Mouse (Mus musculus): ENCODE measurements around the gene Plet1.

The Plet1 gene

GRCm38 (mm10) chr9:50496546-50496945 lies 2.2 kb downstream of the Plet1 start:
- no peak for DNase-seq

GRCm38 (mm10) chr9:50497076-50497475 lies 2.8 kb downstream of the Plet1 start:
- no peak for DNase-seq

GRCm38 (mm10) chr9:50497536-50497935 lies 3.2 kb downstream of the Plet1 start:
- no peak for DNase-seq

GRCm38 (mm10) chr9:50498815-50499214 lies 4.5 kb downstream of the Plet1 start:
- DNase-seq, result no peak

- DNase-seq, result no peak
Measured at GRCm38 (mm10) chr9:50499781-50500180, 5.5 kb downstream of the Plet1 start.

- no peak for DNase-seq
Measured at GRCm38 (mm10) chr9:50500467-50500973, 6.2 kb downstream of the Plet1 start.

- no peak for DNase-seq
Measured at GRCm38 (mm10) chr9:50500974-50501501, 6.7 kb downstream of the Plet1 start.

GRCm38 (mm10) chr9:50502949-50503348 lies 8.6 kb downstream of the Plet1 start:
- DNase-seq, result no peak

- DNase-seq, result no peak
Measured at GRCm38 (mm10) chr9:50505405-50505804, 11.1 kb downstream of the Plet1 start.

GRCm38 (mm10) chr9:50507570-50507969 lies 13.2 kb downstream of the Plet1 start:
- DNase-seq, result no peak

GRCm38 (mm10) chr9:50515462-50515861 lies 21.1 kb downstream of the Plet1 start:
- DNase-seq, result no peak

GRCm38 (mm10) chr9:50518781-50519180 lies 24.5 kb downstream of the Plet1 start:
- no peak for DNase-seq

GRCm38 (mm10) chr9:50520748-50521147 lies 26.4 kb downstream of the Plet1 start:
- no peak for DNase-seq

GRCm38 (mm10) chr9:50521562-50521961 lies 27.2 kb downstream of the Plet1 start:
- no peak for DNase-seq

- DNase-seq, result no peak
Measured at GRCm38 (mm10) chr9:50522574-50522973, 28.2 kb downstream of the Plet1 start.

GRCm38 (mm10) chr9:50524936-50525335 lies 30.6 kb downstream of the Plet1 start:
- DNase-seq, result no peak

GRCm38 (mm10) chr9:50525585-50525984 lies 31.3 kb downstream of the Plet1 start:
- DNase-seq, result no peak

- DNase-seq, result no peak
Measured at GRCm38 (mm10) chr9:50527860-50528259, 33.5 kb downstream of the Plet1 start.

- peak; percentile 98 for DNase-seq
Measured at GRCm38 (mm10) chr9:50528293-50528892, 34.1 kb downstream of the Plet1 start, which contains the start of gene Pts. TSS of gene Pts (minus strand) at chr9:50528724.

GRCm38 (mm10) chr9:50530890-50531289 lies 36.6 kb downstream of the Plet1 start:
- peak; percentile 29 for DNase-seq

GRCm38 (mm10) chr9:50533328-50533727 lies 39.0 kb downstream of the Plet1 start:
- DNase-seq, result no peak

GRCm38 (mm10) chr9:50533791-50534190 lies 39.5 kb downstream of the Plet1 start:
- no peak for DNase-seq

- DNase-seq, result no peak
Measured at GRCm38 (mm10) chr9:50535930-50536329, 41.6 kb downstream of the Plet1 start.

- DNase-seq, result no peak
Measured at GRCm38 (mm10) chr9:50536603-50537135, 42.3 kb downstream of the Plet1 start.

GRCm38 (mm10) chr9:50537295-50537694 lies 43.0 kb downstream of the Plet1 start:
- no peak for DNase-seq
